Mouse (Mus musculus) limb, embryonic 11.5 days (tissue): Measurements from ENCODE around the gene Trio. TPM values are rescaled to one million over a fixed set of nuclear protein-coding genes. Genes with fewer than 3 reads are reported as not detected.

Experiments
- ATAC-seq: fragments of 200-750 bp; cut with Nextera tagmentation; 2 replicates; pipeline ENCODE4 v1.8.0; 2017; ENCODE audit warnings: low read depth; ENCODE audit not compliant: insufficient number of reproducible peaks, low FRiP score, low TSS enrichment
- DNase-seq: peaks from one replicate; pipeline ENCODE4 v3.0.0-alpha.2; 2015; ENCODE audit warnings: low spot score
- H3K27ac ChIP-seq: fragments of 300-500 bp; sonication (generic); replicated peaks from 2 replicates; pipeline ENCODE4 v1.5.1; 2014; ENCODE audit warnings: low read depth, mild to moderate bottlenecking, low read length
- H3K27me3 ChIP-seq: fragments of 300-500 bp; sonication (generic); 2 replicates; pipeline ENCODE4 v1.6.1; 2014; ENCODE audit warnings: mild to moderate bottlenecking, low read length, mixed read lengths; ENCODE audit not compliant: control insufficient read depth, insufficient read depth
- H3K36me3 ChIP-seq: fragments of 300-500 bp; sonication (generic); 2 replicates; pipeline ENCODE4 v1.6.1; 2014; ENCODE audit warnings: mild to moderate bottlenecking, low read length, moderate library complexity, mixed read lengths; ENCODE audit not compliant: control insufficient read depth, insufficient read depth
- H3K4me1 ChIP-seq: fragments of 300-500 bp; sonication (generic); 2 replicates; pipeline ENCODE4 v1.6.1; 2014; ENCODE audit warnings: low read length, mixed read lengths; ENCODE audit not compliant: control insufficient read depth, insufficient read depth
- H3K4me2 ChIP-seq: fragments of 300-500 bp; sonication (generic); 2 replicates; pipeline ENCODE4 v1.6.1; 2014; ENCODE audit warnings: low read depth, mild to moderate bottlenecking, moderate library complexity; ENCODE audit not compliant: severe bottlenecking
- H3K4me3 ChIP-seq: fragments of 300-500 bp; sonication (generic); 2 replicates; pipeline ENCODE4 v1.5.1; 2014; ENCODE audit warnings: low read depth, low read length
- H3K9ac ChIP-seq: fragments of 300-500 bp; sonication (generic); 2 replicates; pipeline ENCODE4 v1.6.1; 2014; ENCODE audit warnings: mild to moderate bottlenecking, low read length
- H3K9me3 ChIP-seq: fragments of 300-500 bp; sonication (generic); 2 replicates; pipeline ENCODE4 v1.6.1; 2016; ENCODE audit warnings: low read length; ENCODE audit not compliant: control insufficient read depth
- WGBS: fragments of 180-500 bp; shearing (Covaris S2); extraction: QIAGEN DNeasy Blood & Tissue Kit; methylation state at CpG from one replicate; pipeline ENCODE4 v1.1.7; 2014; 5-methylcytosine and 5-hydroxymethylcytosine counted together
- polyA plus RNA-seq: library from polyadenylated mRNA; unstranded; fragments of >200 nt; fragmentation: Nextera tagmentation; extraction: Ambion mirVana; gene quantifications from 2 replicates; pipeline ENCODE4 v1.2.1, GENCODE M21; 2014

The Trio gene
- polyA plus RNA-seq, 1 experiment from 2014 or later: 64.8 TPM

GRCm38 (mm10) chr15:28064733-28065088 lies 39.1 kb upstream of the Trio start:
- no peak overlapping the region for H3K9ac ChIP-seq
- H3K27ac ChIP-seq: no peak overlapping the region
- no peak overlapping the region for H3K4me2 ChIP-seq
- no peaks in the 10 kb centered on the region for H3K4me1 ChIP-seq
- no peaks in the 10 kb centered on the region for H3K27me3 ChIP-seq
- DNase-seq (no peak), ATAC-seq (no peak)
- no peak overlapping the region for H3K4me3 ChIP-seq
- 64% methylated on average over 1 of the region's 1 CpGs for WGBS
- H3K36me3 ChIP-seq: no peaks in the 10 kb centered on the region
- H3K9me3 ChIP-seq: no peaks in the 10 kb centered on the region

- Histone ChIP-seq H3K4me3 (no peak overlapping the region), H3K36me3 (no peaks in the 10 kb centered on the region), H3K4me1 (no peaks in the 10 kb centered on the region), H3K9ac (no peak overlapping the region), H3K27ac (no peak overlapping the region), H3K4me2 (no peak overlapping the region), H3K9me3 (no peaks in the 10 kb centered on the region), H3K27me3 (no peaks in the 10 kb centered on the region)
- DNase-seq (no peak), ATAC-seq (no peak)
- WGBS: 72% methylated on average over 13 of the region's 13 CpGs
Measured at GRCm38 (mm10) chr15:28064081-28064732, 38.6 kb upstream of the Trio start.

GRCm38 (mm10) chr15:28063466-28063865 lies 37.8 kb upstream of the Trio start:
- no peak for DNase-seq
- Histone ChIP-seq H3K27ac (no peak overlapping the region), H3K9me3 (no peaks in the 10 kb centered on the region), H3K4me1 (no peaks in the 10 kb centered on the region), H3K4me2 (no peak overlapping the region), H3K9ac (no peak overlapping the region), H3K4me3 (no peak overlapping the region), H3K36me3 (no peaks in the 10 kb centered on the region), H3K27me3 (no peaks in the 10 kb centered on the region)
- no peak for ATAC-seq
- 89% methylated on average over 2 of the region's 2 CpGs for WGBS

- H3K4me3 ChIP-seq: no peak overlapping the region
- 98% methylated on average over 3 of the region's 3 CpGs for WGBS
- H3K9ac ChIP-seq: no peak overlapping the region
- no peak overlapping the region for H3K27ac ChIP-seq
- DNase-seq (no peak), ATAC-seq (no peak)
- H3K36me3 ChIP-seq: no peaks in the 10 kb centered on the region
- no peaks in the 10 kb centered on the region for H3K27me3 ChIP-seq
- H3K9me3 ChIP-seq: no peaks in the 10 kb centered on the region
- H3K4me1 ChIP-seq: no peaks in the 10 kb centered on the region
- H3K4me2 ChIP-seq: no peak overlapping the region
Measured at GRCm38 (mm10) chr15:28062016-28062415, 36.4 kb upstream of the Trio start.

GRCm38 (mm10) chr15:28060977-28061376 lies 35.3 kb upstream of the Trio start:
- H3K27ac ChIP-seq: no peak overlapping the region
- no peaks in the 10 kb centered on the region for H3K27me3 ChIP-seq
- 79% methylated on average over 5 of the region's 5 CpGs for WGBS
- H3K4me2 ChIP-seq: no peak overlapping the region
- ATAC-seq (no peak), DNase-seq (no peak)
- no peak overlapping the region for H3K4me3 ChIP-seq
- no peaks in the 10 kb centered on the region for H3K9me3 ChIP-seq
- no peaks in the 10 kb centered on the region for H3K36me3 ChIP-seq
- no peak overlapping the region for H3K9ac ChIP-seq
- H3K4me1 ChIP-seq: no peaks in the 10 kb centered on the region

- Histone ChIP-seq H3K9me3 (no peaks in the 10 kb centered on the region), H3K27ac (no peak overlapping the region), H3K4me1 (no peaks in the 10 kb centered on the region), H3K9ac (no peak overlapping the region), H3K36me3 (no peaks in the 10 kb centered on the region), H3K27me3 (no peaks in the 10 kb centered on the region), H3K4me3 (no peak overlapping the region), H3K4me2 (no peak overlapping the region)
- ATAC-seq (no peak), DNase-seq (no peak)
- 75% methylated on average over 6 of the region's 6 CpGs for WGBS
Measured at GRCm38 (mm10) chr15:28060423-28060822, 34.8 kb upstream of the Trio start.

- 78% methylated on average over 5 of the region's 5 CpGs for WGBS
- H3K4me2 ChIP-seq: no peak overlapping the region
- H3K4me3 ChIP-seq: no peak overlapping the region
- no peaks in the 10 kb centered on the region for H3K4me1 ChIP-seq
- no peaks in the 10 kb centered on the region for H3K9me3 ChIP-seq
- no peak overlapping the region for H3K9ac ChIP-seq
- DNase-seq (no peak), ATAC-seq (no peak)
- H3K27ac ChIP-seq: no peak overlapping the region
- H3K27me3 ChIP-seq: no peaks in the 10 kb centered on the region
- no peaks in the 10 kb centered on the region for H3K36me3 ChIP-seq
Measured at GRCm38 (mm10) chr15:28057545-28057944, 31.9 kb upstream of the Trio start.

- H3K27me3 ChIP-seq: no peaks in the 10 kb centered on the region
- H3K9me3 ChIP-seq: no peaks in the 10 kb centered on the region
- no peak overlapping the region for H3K27ac ChIP-seq
- ATAC-seq: no peak
- WGBS: 84% methylated on average over 1 of the region's 1 CpGs
- no peaks in the 10 kb centered on the region for H3K36me3 ChIP-seq
- no peak overlapping the region for H3K9ac ChIP-seq
- no peak for DNase-seq
- H3K4me2 ChIP-seq: no peak overlapping the region
- H3K4me1 ChIP-seq: 0 out of 2 replicates have a peak, but pooled peaks cover 3% of the 10 kb centered on the region
- H3K4me3 ChIP-seq: no peak overlapping the region
Measured at GRCm38 (mm10) chr15:28054731-28055130, 29.1 kb upstream of the Trio start.

GRCm38 (mm10) chr15:28054111-28054510 lies 28.5 kb upstream of the Trio start:
- Histone ChIP-seq H3K9me3 (no peaks in the 10 kb centered on the region), H3K4me3 (no peak overlapping the region), H3K4me1 (0 out of 2 replicates have a peak, but pooled peaks cover 3% of the 10 kb centered on the region), H3K36me3 (no peaks in the 10 kb centered on the region), H3K27ac (no peak overlapping the region), H3K9ac (no peak overlapping the region), H3K4me2 (no peak overlapping the region), H3K27me3 (no peaks in the 10 kb centered on the region)
- ATAC-seq (no peak), DNase-seq (no peak)
- WGBS: 47% methylated on average over 1 of the region's 1 CpGs
